Mouse (Mus musculus): ENCODE results near the gene Kif1b.

- TF ChIP-seq POLR2AphosphoS2 (IDR thresholded peaks at IDR 0.05; ENCODE audit: low read depth, low read length) (no peak), CTCF (conservative IDR thresholded peaks at IDR 0.05 in 1 of 2, IDR thresholded peaks at IDR 0.05 in 1 of 2; ENCODE audit: low read depth in 2 of 2, low read length in 2 of 2) (no peak), GABPA (IDR thresholded peaks at IDR 0.05; ENCODE audit: insufficient replicate concordance, low read depth, low read length) (no peak), POLR2A (IDR thresholded peaks at IDR 0.05; ENCODE audit: low read depth, low read length) (no peak), EP300 (IDR thresholded peaks at IDR 0.05; ENCODE audit: low read length) (no peak), ELF1 (IDR thresholded peaks at IDR 0.05; ENCODE audit: low read depth, low read length) (no peak)
These were observed 92.1 kb downstream of the Kif1b start for GRCm38 (mm10) chr4:149215397-149215796.
